Mouse (Mus musculus) ES-E14 (cell line): ENCODE data around the gene Skap2. TPM values are rescaled to one million over a fixed set of nuclear protein-coding genes. Genes with fewer than 3 reads are reported as not detected.

Experiments
- DNase-seq: peaks from one replicate; pipeline ENCODE4 v3.0.0-alpha.2; 2013; ENCODE audit warnings: low read depth, low spot score
- H3K27ac ChIP-seq: 2 replicates; pipeline ENCODE4 v1.5.1; 2012; ENCODE audit warnings: low read depth, mild to moderate bottlenecking, low read length, moderate library complexity, mixed read lengths; ENCODE audit not compliant: poor library complexity, insufficient read depth, severe bottlenecking
- H3K36me3 ChIP-seq: 2 replicates; pipeline ENCODE4 v1.6.1; 2012; ENCODE audit warnings: mild to moderate bottlenecking, low read length, moderate library complexity, mixed read lengths; ENCODE audit not compliant: control insufficient read depth, poor library complexity, insufficient read depth, severe bottlenecking
- H3K4me1 ChIP-seq, 2 experiments: fragments of 150-350 bp in 1 of 2; sonication (generic) in 1 of 2; 2 replicates each; pipeline ENCODE4 v1.6.1; 2012; ENCODE audit warnings: low read length in 2 of 2, mild to moderate bottlenecking in 1 of 2, mixed read lengths in 1 of 2; ENCODE audit not compliant: control insufficient read depth in 2 of 2, insufficient read depth in 2 of 2, poor library complexity in 1 of 2
- H3K4me3 ChIP-seq, 2 experiments: fragments of 150-350 bp in 1 of 2; sonication (generic) in 1 of 2; 2 replicates each; pipeline ENCODE4 v1.5.1; 2012; ENCODE audit warnings: low read length in 2 of 2, low read depth in 1 of 2, mild to moderate bottlenecking in 1 of 2, mixed read lengths in 1 of 2; ENCODE audit not compliant: insufficient read depth in 1 of 2, poor library complexity in 1 of 2, severe bottlenecking in 1 of 2
- H3K9ac ChIP-seq: 2 replicates; pipeline ENCODE4 v1.6.1; 2012; ENCODE audit warnings: low read depth, mild to moderate bottlenecking, low read length, mixed read lengths; ENCODE audit not compliant: poor library complexity, insufficient read depth, severe bottlenecking
- H3K9me3 ChIP-seq: fragments of 150-350 bp; sonication (generic); 2 replicates; pipeline ENCODE4 v1.6.1; 2012; ENCODE audit warnings: low read depth, mild to moderate bottlenecking, low read length; ENCODE audit not compliant: control insufficient read depth, insufficient read depth
- CHD2 ChIP-seq: IDR thresholded peaks from 2 replicates; pipeline ENCODE4 v1.6.1; 2014; ENCODE audit warnings: mild to moderate bottlenecking, low read depth, low read length, inconsistent platforms
- HCFC1 ChIP-seq: IDR thresholded peaks from 2 replicates; pipeline ENCODE4 v1.6.1; 2012; ENCODE audit warnings: low read length, inconsistent platforms, borderline replicate concordance; ENCODE audit not compliant: insufficient read depth
- MAFK ChIP-seq: IDR thresholded peaks from 2 replicates; pipeline ENCODE4 v1.6.1; 2014; ENCODE audit warnings: mild to moderate bottlenecking, low read depth, low read length, inconsistent platforms; ENCODE audit not compliant: insufficient read depth
- ZC3H11A ChIP-seq: IDR thresholded peaks from 2 replicates; pipeline ENCODE4 v1.6.1; 2012; ENCODE audit warnings: low read depth, mild to moderate bottlenecking, inconsistent platforms, low read length, borderline replicate concordance
- ZNF384 ChIP-seq: IDR thresholded peaks from 2 replicates; pipeline ENCODE4 v1.6.1; 2012; ENCODE audit warnings: low read depth, low read length, inconsistent platforms
- in situ Hi-C, 2 experiments: fragments of 600-800 bp; cut with MboI; formaldehyde crosslinking; loops; one replicate each; pipeline ENCODE4 v1.15.1; 2025; ENCODE audit warnings: low sequenced_read_pairs in 2 of 2, inconsistent platforms in 1 of 2; ENCODE audit not compliant: unreplicated experiment in 2 of 2
- total RNA-seq: library from RNA; depleted of rRNA; stranded (reverse); fragments of 300-350 nt; gene quantifications from 2 replicates; pipeline ENCODE4 v1.2.3, GENCODE M21; 2012

Gene Skap2
- total RNA-seq, 1 experiment = 25.1 TPM

DNA sequence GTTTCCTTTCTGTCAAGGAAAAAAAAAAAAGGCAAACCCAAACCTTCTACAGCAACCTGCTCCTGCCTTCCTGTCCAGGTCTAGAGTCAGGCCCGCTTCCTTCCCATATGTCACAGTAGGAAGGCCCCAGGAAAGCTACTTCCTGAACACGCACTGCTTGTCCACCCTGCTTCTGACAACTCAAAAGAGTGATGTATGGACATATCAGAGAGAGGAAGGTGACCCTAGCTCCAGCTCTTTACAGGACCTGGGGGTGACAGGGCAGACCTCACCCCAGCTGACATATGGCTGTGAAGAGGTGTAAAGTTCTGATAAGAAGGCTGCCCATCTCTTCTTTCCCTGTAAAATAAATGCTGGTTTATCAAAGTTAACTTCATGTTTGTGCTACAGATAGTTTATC, 133.8 kb downstream of the Skap2 start:
- DNase-seq = no peak
- in situ Hi-C loops = no loop called here
- Histone ChIP-seq H3K36me3 (peaks cover 1% of the 10 kb centered on the region; the same call in 1 of the 2 replicates), H3K27ac (no peak overlapping the region), H3K9me3 (no peaks in the 10 kb centered on the region), H3K4me1 (peaks cover 0 to 12% of the 10 kb centered on the region in 2 experiments; a peak in 3 of 4 replicates), H3K9ac (no peak overlapping the region), H3K4me3 (no peak overlapping the region)
- no peak for TF ChIP-seq CHD2
- no peak for TF ChIP-seq HCFC1
- TF ChIP-seq ZNF384 = no peak
- no peak for TF ChIP-seq ZC3H11A
- no peak for TF ChIP-seq MAFK

DNA sequence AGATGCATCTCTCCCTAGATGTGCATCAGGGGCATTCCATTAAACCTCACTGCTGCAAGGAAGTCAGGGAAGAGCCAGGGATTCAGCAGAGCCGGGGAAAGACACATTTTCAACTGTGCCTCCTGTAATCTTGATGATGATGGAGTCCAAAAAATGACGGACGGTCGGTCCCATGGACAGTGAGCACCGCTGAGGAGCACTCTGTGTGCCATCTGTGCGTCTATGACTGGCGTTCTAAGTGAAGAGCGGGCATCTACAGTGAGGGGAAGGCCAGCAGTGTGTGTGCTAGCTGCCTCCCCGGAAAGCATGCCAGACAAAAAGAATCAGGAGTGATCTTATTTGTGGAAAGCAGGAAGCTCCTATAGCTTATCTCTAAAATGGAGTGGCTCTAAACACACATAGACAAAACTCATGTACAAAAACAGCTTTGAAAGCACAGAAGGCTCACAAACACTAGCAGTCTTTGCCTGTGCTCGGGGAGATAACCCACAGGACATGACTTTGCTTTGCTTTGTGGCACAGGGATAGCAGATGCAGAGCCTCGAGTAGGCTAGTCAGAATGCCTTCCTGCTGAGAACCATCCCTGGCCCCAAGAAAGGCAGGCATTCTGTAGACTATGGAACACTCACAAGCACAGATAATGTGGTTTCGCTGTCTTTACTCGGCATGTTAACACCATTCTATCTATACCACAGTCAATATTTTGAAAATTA, 135.4 kb downstream of the Skap2 start:
- TF ChIP-seq ZC3H11A = no peak
- TF ChIP-seq ZNF384 = no peak
- TF ChIP-seq CHD2 = no peak
- TF ChIP-seq MAFK = no peak
- no peak for TF ChIP-seq HCFC1
- H3K9me3 ChIP-seq = no peaks in the 10 kb centered on the region
- H3K27ac ChIP-seq = no peak overlapping the region
- no peak overlapping the region for H3K4me3 ChIP-seq
- in situ Hi-C loops = no loop called here
- peaks cover 1% of the 10 kb centered on the region; the same call in 1 of the 2 replicates for H3K36me3 ChIP-seq
- no peak for DNase-seq
- H3K4me1 ChIP-seq = peaks cover 0 to 12% of the 10 kb centered on the region in 2 experiments; a peak in 3 of 4 replicates
- 0 out of 2 replicates have a peak overlapping the region, but pooled peaks have one; percentile 26 for H3K9ac ChIP-seq

DNA sequence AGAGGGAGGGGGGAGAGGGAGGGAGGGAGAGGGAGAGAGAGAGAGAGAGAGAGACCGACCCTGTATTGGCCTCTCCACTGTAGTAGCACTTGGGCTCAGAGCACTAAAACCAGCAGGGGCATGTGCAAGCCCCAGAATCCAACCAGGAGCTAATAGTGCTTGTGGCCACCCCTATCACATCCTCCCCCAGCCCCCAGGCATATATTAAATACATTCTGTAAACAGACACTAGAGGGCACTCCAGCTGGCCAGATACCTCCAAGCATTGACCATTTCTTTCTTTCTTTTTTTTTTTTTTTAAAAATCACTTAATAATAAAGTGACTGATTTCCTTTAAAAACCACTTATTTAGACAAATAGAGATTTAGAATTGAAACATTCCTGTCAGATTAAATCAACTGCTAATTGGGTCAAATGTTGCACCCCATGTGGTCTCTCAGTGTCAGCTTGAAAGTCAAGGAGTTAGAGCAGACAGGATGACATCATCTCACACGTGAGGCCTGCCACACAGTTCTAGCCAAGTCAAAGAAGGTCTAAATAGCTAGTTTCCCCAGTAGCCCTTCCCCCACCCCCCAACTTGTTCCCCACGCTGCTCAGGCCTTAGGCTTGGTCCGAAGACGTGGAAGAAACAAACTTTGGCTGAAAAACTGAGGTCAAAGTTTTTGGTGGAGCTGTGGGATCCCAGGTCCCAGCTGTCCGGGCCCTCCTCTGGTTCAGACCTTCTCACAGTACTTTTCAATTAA, 136.3 kb downstream of the Skap2 start:
- in situ Hi-C loops = no loop called here
- H3K9ac ChIP-seq = no peak overlapping the region; the same call in 1 of the 2 replicates
- TF ChIP-seq CHD2 = no peak
- peak; percentile 93 for TF ChIP-seq ZNF384
- 0 out of 2 replicates have a peak, but pooled peaks have one; percentile 7 for TF ChIP-seq ZC3H11A
- no peaks in the 10 kb centered on the region for H3K9me3 ChIP-seq
- H3K27ac ChIP-seq = peak overlapping the region; percentile 48; the same call in 1 of the 2 replicates
- no peak overlapping the region for H3K4me3 ChIP-seq
- peaks cover 1% of the 10 kb centered on the region; the same call in 1 of the 2 replicates for H3K36me3 ChIP-seq
- peak; percentile 70 for DNase-seq
- H3K4me1 ChIP-seq = peaks cover 0 to 12% of the 10 kb centered on the region in 2 experiments; a peak in 3 of 4 replicates

DNA sequence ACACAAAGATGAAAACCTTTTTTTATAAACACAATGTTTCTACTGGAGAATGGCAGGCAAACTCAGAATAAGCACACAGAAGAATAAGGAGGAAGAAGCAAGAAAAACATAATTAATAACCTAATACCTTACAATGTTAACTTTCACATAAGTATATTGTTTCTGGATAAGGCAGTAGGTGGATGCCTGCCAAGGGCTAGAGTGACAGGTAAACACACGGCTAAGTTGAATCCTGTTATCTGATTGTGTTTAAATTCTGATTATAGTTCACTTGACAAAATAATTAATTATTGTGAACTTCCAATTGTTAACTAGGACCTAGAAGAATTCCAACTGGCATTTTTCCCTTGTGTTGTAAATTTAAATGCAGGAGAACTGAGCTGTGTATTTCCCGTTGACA, 138.3 kb downstream of the Skap2 start:
- no peak overlapping the region for H3K27ac ChIP-seq
- TF ChIP-seq ZNF384 (no peak), MAFK (no peak)
- H3K9me3 ChIP-seq = no peaks in the 10 kb centered on the region
- no peak overlapping the region for H3K4me3 ChIP-seq
- no peak overlapping the region for H3K9ac ChIP-seq
- in situ Hi-C loops = no loop called here
- no peak for DNase-seq
- peaks cover 1% of the 10 kb centered on the region; the same call in 1 of the 2 replicates for H3K36me3 ChIP-seq
- H3K4me1 ChIP-seq = peaks cover 0 to 10% of the 10 kb centered on the region in 2 experiments; a peak in 3 of 4 replicates
